Mouse (Mus musculus) megakaryocyte, embryonic 14.5 days (primary cell): ENCODE measurements at regions not wholly inside any gene's neighbourhood (a gene's known extent, or its start where the extent isn't known, plus 50 kb on each side); places are given as distances from the start of the nearest gene placed in this dataset.

Experiments used
- FLI1 ChIP-seq: IDR thresholded peaks from 2 replicates; pipeline ENCODE4 v1.6.1; 2012; ENCODE audit warnings: low read length, inconsistent platforms, mixed read lengths
- GATA1 ChIP-seq: IDR thresholded peaks from 3 replicates; pipeline ENCODE4 v1.6.1; 2012; ENCODE audit warnings: mixed read lengths, low read length, inconsistent platforms, borderline replicate concordance

DNA sequence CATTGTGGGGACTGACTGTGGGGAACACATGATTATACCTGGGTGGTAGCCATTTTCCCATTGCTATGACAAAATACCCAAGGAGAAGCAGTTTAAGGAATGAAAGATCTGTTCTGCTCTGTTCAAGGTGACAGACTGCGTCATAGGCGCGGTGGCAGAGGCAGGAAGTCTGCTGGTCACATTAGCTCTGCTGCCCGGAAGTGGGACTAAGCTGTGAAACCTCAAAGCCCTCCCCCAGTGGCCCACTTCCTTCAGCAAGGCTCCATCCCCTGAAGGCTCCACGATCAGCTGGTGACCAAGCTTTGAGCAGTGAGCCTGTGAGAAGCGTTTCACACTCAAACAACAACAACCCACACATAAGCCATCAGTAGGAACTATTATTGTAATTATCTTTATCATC, 221.8 kb downstream of the Prex1 start:
- TF ChIP-seq GATA1 (no peak), FLI1 (no peak)
